Mouse (Mus musculus) liver, embryonic 13.5 days (tissue): ENCODE measurements around the gene Glis2. TPM values are rescaled to one million over a fixed set of nuclear protein-coding genes. Genes with fewer than 3 reads are reported as not detected.

Source experiments
- ATAC-seq: fragments of 200-750 bp; cut with Nextera tagmentation; 2 replicates; pipeline ENCODE4 v1.8.0; 2017; ENCODE audit warnings: low read depth, mild to moderate bottlenecking, moderate number of reproducible peaks, moderate library complexity
- DNase-seq: peaks from one replicate; pipeline ENCODE4 v3.0.0; 2022
- H3K27ac ChIP-seq: fragments of 300-500 bp; sonication (generic); 2 replicates; pipeline ENCODE4 v1.5.1; 2015; ENCODE audit warnings: moderate library complexity, mild to moderate bottlenecking, inconsistent platforms
- H3K27me3 ChIP-seq: fragments of 300-500 bp; sonication (generic); 2 replicates; pipeline ENCODE4 v1.6.1; 2015; ENCODE audit warnings: mild to moderate bottlenecking, inconsistent platforms
- H3K36me3 ChIP-seq: fragments of 300-500 bp; sonication (generic); 2 replicates; pipeline ENCODE4 v1.6.1; 2015; ENCODE audit warnings: mild to moderate bottlenecking, inconsistent platforms
- H3K4me1 ChIP-seq: fragments of 300-500 bp; sonication (generic); replicated peaks from 2 replicates; pipeline ENCODE4 v1.6.1; 2015; ENCODE audit warnings: inconsistent platforms
- H3K4me2 ChIP-seq: fragments of 300-500 bp; sonication (generic); 2 replicates; pipeline ENCODE4 v1.6.1; 2015; ENCODE audit warnings: inconsistent platforms, mild to moderate bottlenecking, moderate library complexity
- H3K4me3 ChIP-seq: fragments of 300-500 bp; sonication (generic); replicated peaks from 2 replicates; pipeline ENCODE4 v1.5.1; 2015; ENCODE audit warnings: mild to moderate bottlenecking, inconsistent platforms
- H3K9ac ChIP-seq: fragments of 300-500 bp; sonication (generic); 2 replicates; pipeline ENCODE4 v1.6.1; 2015; ENCODE audit warnings: mild to moderate bottlenecking, inconsistent platforms
- H3K9me3 ChIP-seq: fragments of 300-500 bp; sonication (generic); replicated peaks from 2 replicates; pipeline ENCODE4 v1.6.1; 2016; ENCODE audit warnings: inconsistent platforms
- WGBS: fragments of 180-500 bp; shearing (Covaris S2); methylation state at CpG from one replicate; pipeline ENCODE4 v1.1.7; 2015; ENCODE audit not compliant: insufficient replicate concordance; 5-methylcytosine and 5-hydroxymethylcytosine counted together
- polyA plus RNA-seq: library from polyadenylated mRNA; unstranded; fragments of >200 nt; fragmentation: Nextera tagmentation; extraction: Ambion mirVana; gene quantifications from 2 replicates; pipeline ENCODE4 v1.2.1, GENCODE M21; 2015

The Glis2 gene
- polyA plus RNA-seq, 1 experiment from 2014 or later: 2.4 TPM

DNA sequence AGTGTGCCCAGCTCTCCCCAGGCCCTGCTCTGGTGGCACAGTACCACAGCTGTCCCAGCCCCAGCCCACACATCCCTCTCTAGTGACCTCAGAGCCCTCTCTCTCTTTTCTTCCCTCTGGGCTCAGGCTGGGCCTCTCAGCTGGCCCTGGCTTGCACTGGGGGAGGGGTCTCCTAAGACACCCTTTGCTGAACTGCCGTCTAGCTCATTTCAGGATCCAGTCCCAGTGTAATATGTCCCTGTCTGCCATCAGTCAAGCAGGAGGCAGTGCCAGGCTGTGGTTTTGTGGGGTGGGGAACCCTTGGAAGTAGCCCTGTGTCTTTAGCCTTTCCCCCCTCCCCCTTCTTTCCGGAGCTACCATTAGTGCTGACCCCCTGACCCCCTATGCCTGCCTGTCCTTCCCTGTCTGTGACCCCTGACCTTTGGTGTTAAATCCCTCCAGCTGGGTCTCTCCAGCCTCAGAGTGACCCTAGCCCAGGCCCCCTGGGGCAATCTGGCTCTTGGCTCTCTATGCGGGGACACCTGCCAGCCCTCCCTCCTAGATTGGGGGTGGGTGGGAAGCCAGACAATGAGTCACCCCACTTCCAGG is 1.7 kb downstream of the Glis2 start:
- Histone ChIP-seq H3K27me3 (peaks cover 64% of the 10 kb centered on the region), H3K27ac (no peak overlapping the region), H3K4me1 (peaks cover 56% of the 10 kb centered on the region), H3K36me3 (no peaks in the 10 kb centered on the region), H3K4me2 (peak overlapping the region; percentile 70), H3K9ac (peak overlapping the region; percentile 69; the same call in 1 of the 2 replicates), H3K4me3 (peak overlapping the region; percentile 63), H3K9me3 (no peaks in the 10 kb centered on the region)
- no peak for ATAC-seq
- WGBS: 42% methylated on average over 3 of the region's 3 CpGs
- DNase-seq: no peak

GRCm38 (mm10) chr16:4596836-4597235 is 2.3 kb downstream of the Glis2 start:
- peaks cover 62% of the 10 kb centered on the region for H3K4me1 ChIP-seq
- H3K27me3 ChIP-seq: peaks cover 62% of the 10 kb centered on the region
- DNase-seq (no peak), ATAC-seq (no peak)
- no peak overlapping the region for H3K9ac ChIP-seq
- H3K4me3 ChIP-seq: no peak overlapping the region
- H3K36me3 ChIP-seq: no peaks in the 10 kb centered on the region
- H3K4me2 ChIP-seq: peak overlapping the region; percentile 70
- H3K9me3 ChIP-seq: no peaks in the 10 kb centered on the region
- 50% methylated on average over 2 of the region's 2 CpGs for WGBS
- no peak overlapping the region for H3K27ac ChIP-seq

- no peak overlapping the region for H3K4me3 ChIP-seq
- H3K27ac ChIP-seq: no peak overlapping the region
- H3K4me1 ChIP-seq: peaks cover 66% of the 10 kb centered on the region
- H3K4me2 ChIP-seq: no peak overlapping the region
- WGBS: 71% methylated on average over 7 of the region's 7 CpGs
- no peak for DNase-seq
- H3K36me3 ChIP-seq: no peaks in the 10 kb centered on the region
- ATAC-seq: no peak
- no peak overlapping the region for H3K9ac ChIP-seq
- H3K27me3 ChIP-seq: peaks cover 57% of the 10 kb centered on the region
- no peaks in the 10 kb centered on the region for H3K9me3 ChIP-seq
Observed at GRCm38 (mm10) chr16:4597296-4597695, 2.8 kb downstream of the Glis2 start.

DNA sequence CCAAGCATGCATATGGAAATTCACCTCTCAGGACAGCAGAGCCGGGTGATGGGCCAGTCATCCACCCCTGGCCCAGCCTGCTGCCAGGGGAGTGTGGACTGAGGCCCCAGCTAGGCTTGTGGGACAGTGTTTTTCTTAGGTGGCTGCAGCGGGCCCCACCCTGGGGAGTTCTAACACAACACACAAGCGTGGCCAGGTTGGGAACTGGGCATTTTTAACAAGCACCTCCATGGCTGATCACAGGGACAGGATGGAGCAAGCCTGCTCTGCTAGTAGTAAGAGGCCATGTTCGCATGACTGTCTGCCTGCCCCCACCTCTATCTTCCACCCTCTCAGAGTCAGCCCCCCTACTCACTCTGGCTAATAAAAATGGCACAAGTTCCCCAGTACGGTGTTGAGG is 3.5 kb downstream of the Glis2 start:
- Histone ChIP-seq H3K36me3 (no peaks in the 10 kb centered on the region), H3K27me3 (peaks cover 50% of the 10 kb centered on the region), H3K4me2 (no peak overlapping the region), H3K9ac (no peak overlapping the region), H3K4me1 (peaks cover 72% of the 10 kb centered on the region), H3K27ac (no peak overlapping the region), H3K4me3 (no peak overlapping the region), H3K9me3 (no peaks in the 10 kb centered on the region)
- WGBS: 74% methylated on average over 5 of the region's 5 CpGs
- DNase-seq (no peak), ATAC-seq (no peak)

GRCm38 (mm10) chr16:4598891-4599543 is 4.5 kb downstream of the Glis2 start:
- Histone ChIP-seq H3K4me3 (no peak overlapping the region), H3K9ac (no peak overlapping the region), H3K27me3 (peaks cover 40% of the 10 kb centered on the region), H3K4me1 (peaks cover 79% of the 10 kb centered on the region), H3K9me3 (no peaks in the 10 kb centered on the region), H3K4me2 (no peak overlapping the region), H3K36me3 (no peaks in the 10 kb centered on the region), H3K27ac (no peak overlapping the region)
- 53% methylated on average over 6 of the region's 6 CpGs for WGBS
- DNase-seq (no peak), ATAC-seq (no peak)

GRCm38 (mm10) chr16:4599616-4600015 is 5.1 kb downstream of the Glis2 start:
- Histone ChIP-seq H3K27me3 (peaks cover 34% of the 10 kb centered on the region), H3K4me3 (no peak overlapping the region), H3K36me3 (no peaks in the 10 kb centered on the region), H3K9ac (no peak overlapping the region), H3K27ac (no peak overlapping the region), H3K9me3 (no peaks in the 10 kb centered on the region), H3K4me1 (peaks cover 85% of the 10 kb centered on the region), H3K4me2 (no peak overlapping the region)
- DNase-seq (no peak), ATAC-seq (no peak)
- 55% methylated on average over 3 of the region's 3 CpGs for WGBS

DNA sequence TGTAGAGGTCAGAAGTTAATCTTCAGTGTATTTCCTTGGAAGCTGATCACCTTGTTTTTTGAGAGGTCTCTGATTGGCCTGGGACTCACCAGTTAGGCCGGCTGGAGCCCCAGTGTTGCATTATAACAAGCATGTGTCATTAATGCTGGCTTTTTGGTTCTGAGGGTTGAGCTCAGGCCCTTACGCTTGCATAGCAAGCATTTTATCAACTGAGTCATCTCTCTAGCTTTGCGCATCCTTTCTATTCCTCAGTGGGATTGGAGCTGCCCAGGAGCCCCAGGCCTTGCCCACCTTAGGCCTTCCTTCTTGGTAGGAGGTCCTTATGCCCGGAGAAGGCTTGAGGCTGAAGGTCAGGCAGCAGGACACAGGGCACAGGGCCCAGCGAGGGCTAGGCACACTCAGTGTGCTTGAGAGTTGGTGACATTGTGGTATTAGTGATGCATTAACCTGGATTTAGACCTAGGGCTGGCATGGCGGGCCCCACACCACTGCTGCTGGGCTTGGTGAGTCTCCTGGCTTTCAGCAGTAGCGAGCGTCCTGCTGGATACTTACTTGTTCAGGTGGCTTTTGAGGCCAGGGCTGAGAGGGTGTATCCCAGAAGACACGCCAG is 6.3 kb downstream of the Glis2 start:
- Histone ChIP-seq H3K27ac (peak overlapping the region; percentile 61; the same call in 1 of the 2 replicates), H3K4me2 (no peak overlapping the region), H3K9me3 (no peaks in the 10 kb centered on the region), H3K36me3 (no peaks in the 10 kb centered on the region), H3K4me1 (peaks cover 87% of the 10 kb centered on the region), H3K9ac (no peak overlapping the region), H3K27me3 (peaks cover 22% of the 10 kb centered on the region), H3K4me3 (no peak overlapping the region)
- no peak for ATAC-seq
- DNase-seq: no peak
- 54% methylated on average over 9 of the region's 9 CpGs for WGBS

DNA sequence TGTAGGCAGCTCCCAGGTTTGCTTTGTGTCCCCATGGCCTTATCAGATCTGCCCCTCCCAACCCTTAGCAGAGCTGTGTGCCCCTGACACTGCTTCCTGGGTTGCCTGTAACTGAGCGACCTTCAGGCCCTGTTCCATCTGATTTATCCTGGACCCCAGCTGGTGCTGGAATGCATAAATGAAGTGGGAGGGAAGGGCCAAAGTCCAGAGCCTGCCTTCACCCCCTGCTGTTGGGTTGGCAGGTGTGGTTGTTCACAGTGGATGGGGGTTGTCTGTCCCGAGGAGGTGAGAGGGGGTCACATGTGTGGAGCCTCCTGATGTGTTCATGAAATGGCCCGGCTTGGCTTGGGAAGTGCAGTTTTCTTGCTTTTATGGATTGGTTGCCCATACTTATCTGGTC is 7.7 kb downstream of the Glis2 start:
- no peak overlapping the region for H3K9ac ChIP-seq
- 42% methylated on average over 3 of the region's 3 CpGs for WGBS

DNA sequence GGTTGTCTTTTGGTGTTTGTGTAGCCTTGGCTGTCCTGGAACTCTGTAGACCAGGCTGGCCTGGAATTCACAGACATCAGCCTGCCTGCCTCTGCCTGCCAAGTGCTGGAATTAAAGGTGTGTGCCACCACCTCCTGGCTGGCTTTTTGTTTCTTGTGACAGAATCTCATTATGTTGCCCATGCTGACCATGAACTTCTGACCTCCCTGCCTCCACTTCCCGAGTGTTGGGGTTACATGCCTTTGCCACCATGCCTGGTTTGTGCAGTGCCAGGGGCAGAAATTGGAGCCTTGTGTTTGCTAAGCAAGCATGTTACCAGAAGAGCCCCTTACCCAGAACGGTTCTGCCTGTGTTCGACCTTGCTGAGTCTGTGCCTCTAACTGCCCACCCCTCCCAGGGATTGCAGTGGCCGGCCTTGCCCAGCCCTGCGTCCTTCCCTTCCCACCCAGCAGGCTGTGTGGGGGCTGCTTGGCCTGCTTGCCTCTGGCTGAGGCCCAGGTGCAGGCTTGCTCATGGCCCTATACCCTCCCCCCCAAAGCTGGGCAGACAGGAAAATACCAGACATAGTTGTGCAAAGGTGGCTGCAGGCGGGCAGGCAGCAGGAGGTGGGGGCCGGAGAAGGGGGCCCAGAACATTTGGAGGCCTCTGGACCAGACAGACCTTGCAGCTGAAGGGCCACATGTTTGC is 8.4 kb downstream of the Glis2 start:
- H3K27ac ChIP-seq: peak overlapping the region; percentile 61
- H3K36me3 ChIP-seq: no peaks in the 10 kb centered on the region
- H3K4me3 ChIP-seq: no peak overlapping the region
- peaks cover 89% of the 10 kb centered on the region for H3K4me1 ChIP-seq
- no peaks in the 10 kb centered on the region for H3K9me3 ChIP-seq
- 58% methylated on average over 7 of the region's 7 CpGs for WGBS
- ATAC-seq (no peak), DNase-seq (no peak)
- peaks cover 1% of the 10 kb centered on the region; the same call in 1 of the 2 replicates for H3K27me3 ChIP-seq
- no peak overlapping the region for H3K9ac ChIP-seq
- no peak overlapping the region for H3K4me2 ChIP-seq

More for the DNA sequence above, 7.7 kb downstream of the Glis2 start:
- H3K4me3 ChIP-seq: no peak overlapping the region
- DNase-seq: no peak
- H3K9me3 ChIP-seq: no peaks in the 10 kb centered on the region
- H3K27ac ChIP-seq: peak overlapping the region; percentile 61
- peak; percentile 24 for ATAC-seq
- H3K36me3 ChIP-seq: no peaks in the 10 kb centered on the region
- no peak overlapping the region for H3K4me2 ChIP-seq
- peaks cover 8% of the 10 kb centered on the region for H3K27me3 ChIP-seq
- H3K4me1 ChIP-seq: peaks cover 88% of the 10 kb centered on the region

- WGBS: 67% methylated on average over 1 of the region's 1 CpGs
- peak overlapping the region; percentile 61 for H3K27ac ChIP-seq
- no peaks in the 10 kb centered on the region for H3K9me3 ChIP-seq
- DNase-seq: no peak
- no peak overlapping the region for H3K9ac ChIP-seq
- H3K36me3 ChIP-seq: no peaks in the 10 kb centered on the region
- H3K4me3 ChIP-seq: no peak overlapping the region
- H3K27me3 ChIP-seq: no peaks in the 10 kb centered on the region
- no peak overlapping the region for H3K4me2 ChIP-seq
- H3K4me1 ChIP-seq: peaks cover 83% of the 10 kb centered on the region
- no peak for ATAC-seq
Observed at GRCm38 (mm10) chr16:4603453-4603837, 8.9 kb downstream of the Glis2 start.

- no peak for ATAC-seq
- Histone ChIP-seq H3K36me3 (peaks cover 6% of the 10 kb centered on the region; the same call in 1 of the 2 replicates), H3K27me3 (no peaks in the 10 kb centered on the region), H3K4me1 (peaks cover 76% of the 10 kb centered on the region), H3K4me2 (no peak overlapping the region), H3K27ac (0 out of 2 replicates have a peak overlapping the region, but pooled peaks have one; percentile 14), H3K9me3 (no peaks in the 10 kb centered on the region), H3K4me3 (no peak overlapping the region), H3K9ac (no peak overlapping the region)
- 76% methylated on average over 11 of the region's 11 CpGs for WGBS
- DNase-seq: no peak
Observed at GRCm38 (mm10) chr16:4604293-4604837, 9.9 kb downstream of the Glis2 start.
